Mouse (Mus musculus) brain, embryonic 14.5 days (tissue): Measurements from ENCODE around the gene Slfn1.

Experiments used
- CTCF ChIP-seq: fragments of 200-500 bp; IDR thresholded peaks from 2 replicates; pipeline ENCODE4 v1.5.1; 2012; ENCODE audit warnings: inconsistent platforms, mild to moderate bottlenecking, moderate library complexity, borderline replicate concordance; ENCODE audit not compliant: insufficient read depth, insufficient read length; ENCODE audit errors: extremely low read depth
- POLR2A ChIP-seq: fragments of 200-500 bp; IDR thresholded peaks from 2 replicates; pipeline ENCODE4 v1.6.1; 2012; ENCODE audit warnings: mild to moderate bottlenecking, inconsistent platforms, borderline replicate concordance; ENCODE audit not compliant: poor library complexity, insufficient read depth, insufficient read length, severe bottlenecking; ENCODE audit errors: extremely low read depth

GRCm38 (mm10) chr11:83123198-83123597, 6.5 kb downstream of the Slfn1 start:
- no peak for TF ChIP-seq CTCF
- no peak for TF ChIP-seq POLR2A
